Mouse (Mus musculus): ENCODE results near the gene Zfp609. TPM values are rescaled to one million over a fixed set of nuclear protein-coding genes. Genes with fewer than 3 reads are reported as not detected.

The Zfp609 gene
- polyA plus RNA-seq, 1 experiment from 2014 or later, result 8.5 TPM

GRCm38 (mm10) chr9:65743809-65744170 is 83.6 kb downstream of the Zfp609 start:
- Histone ChIP-seq H3K9me3 (replicated peaks) (no peaks in the 10 kb centered on the region), H3K36me3 (0 out of 2 replicates have a peak, but pooled peaks cover 5% of the 10 kb centered on the region), H3K27me3 (no peaks in the 10 kb centered on the region), H3K4me3 (replicated peaks) (no peak overlapping the region), H3K4me2 (replicated peaks) (no peak overlapping the region), H3K4me1 (peaks cover 24% of the 10 kb centered on the region), H3K9ac (no peak overlapping the region), H3K27ac (replicated peaks) (no peak overlapping the region)
- no peak for ATAC-seq (ENCODE audit: insufficient number of reproducible peaks, low FRiP score, low TSS enrichment, low read depth)

- no peaks in the 10 kb centered on the region for H3K27me3 ChIP-seq
- H3K27ac ChIP-seq (replicated peaks), result no peak overlapping the region
- H3K36me3 ChIP-seq, result 0 out of 2 replicates have a peak, but pooled peaks cover 5% of the 10 kb centered on the region
- no peak overlapping the region for H3K4me2 ChIP-seq (replicated peaks)
- peaks cover 24% of the 10 kb centered on the region for H3K4me1 ChIP-seq
- no peak overlapping the region for H3K4me3 ChIP-seq (replicated peaks)
- H3K9ac ChIP-seq, result no peak overlapping the region
- no peaks in the 10 kb centered on the region for H3K9me3 ChIP-seq (replicated peaks)
- no peak for ATAC-seq (ENCODE audit: insufficient number of reproducible peaks, low FRiP score, low TSS enrichment, low read depth)
Observed at GRCm38 (mm10) chr9:65743322-65743721, 84.0 kb downstream of the Zfp609 start.

DNA sequence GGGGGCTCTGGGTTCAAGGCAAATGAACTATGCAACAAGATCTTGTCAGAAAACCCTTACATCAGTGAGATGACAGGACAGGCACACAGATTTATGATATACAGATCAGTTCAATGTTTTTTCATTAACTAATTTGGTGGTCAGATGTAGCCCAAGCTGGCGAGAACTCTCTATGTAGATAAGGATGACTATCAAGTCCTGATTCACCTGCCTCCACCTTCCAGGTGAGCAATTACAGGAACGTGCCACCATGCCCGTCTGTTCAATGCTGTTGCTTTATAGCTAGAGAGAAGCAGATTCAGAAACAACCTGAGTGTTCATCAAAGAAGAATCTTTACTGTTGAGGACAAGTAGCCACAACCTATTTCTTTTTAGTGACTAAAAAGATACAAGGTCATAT is 84.6 kb downstream of the Zfp609 start:
- H3K27ac ChIP-seq (replicated peaks), result no peak overlapping the region
- no peaks in the 10 kb centered on the region for H3K27me3 ChIP-seq
- ATAC-seq (ENCODE audit: insufficient number of reproducible peaks, low FRiP score, low TSS enrichment, low read depth), result no peak
- H3K36me3 ChIP-seq, result 0 out of 2 replicates have a peak, but pooled peaks cover 5% of the 10 kb centered on the region
- WGBS, result 82% methylated on average over 3 of the region's 3 CpGs
- H3K9ac ChIP-seq, result no peak overlapping the region
- H3K9me3 ChIP-seq (replicated peaks), result no peaks in the 10 kb centered on the region
- peaks cover 22% of the 10 kb centered on the region for H3K4me1 ChIP-seq
- no peak overlapping the region for H3K4me2 ChIP-seq (replicated peaks)
- no peak overlapping the region for H3K4me3 ChIP-seq (replicated peaks)

- Histone ChIP-seq H3K4me1 (peaks cover 22% of the 10 kb centered on the region), H3K27ac (replicated peaks) (no peak overlapping the region), H3K9me3 (replicated peaks) (no peaks in the 10 kb centered on the region), H3K4me2 (replicated peaks) (no peak overlapping the region), H3K4me3 (replicated peaks) (no peak overlapping the region), H3K36me3 (0 out of 2 replicates have a peak, but pooled peaks cover 5% of the 10 kb centered on the region), H3K9ac (no peak overlapping the region), H3K27me3 (no peaks in the 10 kb centered on the region)
- no peak for ATAC-seq (ENCODE audit: insufficient number of reproducible peaks, low FRiP score, low TSS enrichment, low read depth)
- WGBS, result 88% methylated on average over 14 of the region's 14 CpGs
Observed at GRCm38 (mm10) chr9:65741066-65741852, 86.1 kb downstream of the Zfp609 start.

DNA sequence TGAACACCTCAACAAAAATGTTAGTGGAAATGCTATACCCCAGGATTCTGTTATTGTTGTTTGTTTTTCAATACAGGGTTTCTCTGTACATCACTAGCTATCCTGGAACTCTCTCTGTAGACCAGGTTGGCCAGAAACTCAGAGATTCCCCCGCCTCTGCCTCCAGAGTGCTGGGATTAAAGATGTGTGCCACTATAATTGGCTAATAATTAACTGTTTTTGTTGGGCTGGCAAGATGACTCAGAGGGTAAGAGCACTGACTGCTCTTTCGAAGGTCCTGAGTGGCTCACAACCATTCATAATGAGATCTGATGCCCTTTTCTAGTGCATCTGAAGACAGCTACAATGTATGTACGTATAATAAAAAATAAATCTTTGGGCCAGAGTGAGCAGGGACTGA is 92.4 kb downstream of the Zfp609 start:
- no peak for ATAC-seq (ENCODE audit: insufficient number of reproducible peaks, low FRiP score, low TSS enrichment, low read depth)
- H3K27me3 ChIP-seq, result no peaks in the 10 kb centered on the region
- WGBS, result 90% methylated on average over 3 of the region's 3 CpGs

DNA sequence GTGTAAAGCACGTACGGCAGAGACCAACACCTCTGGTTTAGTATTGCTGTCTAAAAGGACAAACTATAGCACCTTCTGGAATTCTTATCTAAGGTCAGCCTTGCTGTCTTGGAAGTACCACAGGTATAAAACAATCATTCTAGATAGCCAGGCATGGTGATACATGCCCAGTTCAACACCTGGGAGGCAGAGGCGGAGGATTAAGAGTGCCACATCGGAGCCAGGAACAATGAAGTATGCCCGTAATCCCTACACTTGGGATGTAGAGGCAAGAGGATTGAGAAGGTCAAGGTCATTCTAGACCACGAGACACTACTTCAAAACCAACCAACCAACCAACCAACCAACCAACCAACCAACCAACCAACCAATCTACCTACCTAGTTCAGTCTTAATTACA is 98.8 kb downstream of the Zfp609 start:
- Histone ChIP-seq H3K27ac (replicated peaks) (no peak overlapping the region), H3K9ac (no peak overlapping the region), H3K9me3 (replicated peaks) (no peaks in the 10 kb centered on the region), H3K4me1 (peaks cover 15% of the 10 kb centered on the region), H3K4me3 (replicated peaks) (no peak overlapping the region), H3K27me3 (no peaks in the 10 kb centered on the region), H3K36me3 (peaks cover 5% of the 10 kb centered on the region; the same call in 1 of the 2 replicates), H3K4me2 (replicated peaks) (no peak overlapping the region)
- ATAC-seq (ENCODE audit: insufficient number of reproducible peaks, low FRiP score, low TSS enrichment, low read depth), result no peak
- 97% methylated on average over 6 of the region's 6 CpGs for WGBS

More for the DNA sequence above, 92.4 kb downstream of the Zfp609 start:
- Histone ChIP-seq H3K36me3 (peaks cover 9% of the 10 kb centered on the region; the same call in 1 of the 2 replicates), H3K4me1 (no peaks in the 10 kb centered on the region), H3K4me2 (replicated peaks) (no peak overlapping the region), H3K4me3 (replicated peaks) (no peak overlapping the region), H3K9me3 (replicated peaks) (no peaks in the 10 kb centered on the region), H3K27ac (replicated peaks) (no peak overlapping the region), H3K9ac (no peak overlapping the region)

GRCm38 (mm10) chr9:65727491-65727890 is 99.9 kb downstream of the Zfp609 start:
- H3K9me3 ChIP-seq (replicated peaks), result no peaks in the 10 kb centered on the region
- H3K27ac ChIP-seq (replicated peaks), result no peak overlapping the region
- no peak overlapping the region for H3K4me2 ChIP-seq (replicated peaks)
- 91% methylated on average over 4 of the region's 4 CpGs for WGBS
- peaks cover 5% of the 10 kb centered on the region; the same call in 1 of the 2 replicates for H3K36me3 ChIP-seq
- H3K27me3 ChIP-seq, result no peaks in the 10 kb centered on the region
- no peak overlapping the region for H3K4me3 ChIP-seq (replicated peaks)
- H3K4me1 ChIP-seq, result peaks cover 15% of the 10 kb centered on the region
- no peak for ATAC-seq (ENCODE audit: insufficient number of reproducible peaks, low FRiP score, low TSS enrichment, low read depth)
- H3K9ac ChIP-seq, result no peak overlapping the region

GRCm38 (mm10) chr9:65726431-65726830 is 100.9 kb downstream of the Zfp609 start:
- Histone ChIP-seq H3K4me1 (peaks cover 22% of the 10 kb centered on the region), H3K36me3 (peaks cover 5% of the 10 kb centered on the region; the same call in 1 of the 2 replicates), H3K9me3 (replicated peaks) (no peaks in the 10 kb centered on the region), H3K4me2 (replicated peaks) (no peak overlapping the region), H3K27ac (replicated peaks) (no peak overlapping the region), H3K4me3 (replicated peaks) (no peak overlapping the region), H3K27me3 (no peaks in the 10 kb centered on the region), H3K9ac (no peak overlapping the region)
- WGBS, result 91% methylated on average over 3 of the region's 3 CpGs
- no peak for ATAC-seq (ENCODE audit: insufficient number of reproducible peaks, low FRiP score, low TSS enrichment, low read depth)

- ATAC-seq (ENCODE audit: insufficient number of reproducible peaks, low FRiP score, low TSS enrichment, low read depth), result no peak
- H3K4me2 ChIP-seq (replicated peaks), result no peak overlapping the region
- no peak overlapping the region for H3K9ac ChIP-seq
- no peaks in the 10 kb centered on the region for H3K27me3 ChIP-seq
- WGBS, result 51% methylated on average over 4 of the region's 4 CpGs
- no peaks in the 10 kb centered on the region for H3K36me3 ChIP-seq
- no peaks in the 10 kb centered on the region for H3K9me3 ChIP-seq (replicated peaks)
- H3K27ac ChIP-seq (replicated peaks), result peak overlapping the region; percentile 71
- no peak overlapping the region for H3K4me3 ChIP-seq (replicated peaks)
- H3K4me1 ChIP-seq, result peaks cover 27% of the 10 kb centered on the region
Observed at GRCm38 (mm10) chr9:65725291-65725622, 102.1 kb downstream of the Zfp609 start.

DNA sequence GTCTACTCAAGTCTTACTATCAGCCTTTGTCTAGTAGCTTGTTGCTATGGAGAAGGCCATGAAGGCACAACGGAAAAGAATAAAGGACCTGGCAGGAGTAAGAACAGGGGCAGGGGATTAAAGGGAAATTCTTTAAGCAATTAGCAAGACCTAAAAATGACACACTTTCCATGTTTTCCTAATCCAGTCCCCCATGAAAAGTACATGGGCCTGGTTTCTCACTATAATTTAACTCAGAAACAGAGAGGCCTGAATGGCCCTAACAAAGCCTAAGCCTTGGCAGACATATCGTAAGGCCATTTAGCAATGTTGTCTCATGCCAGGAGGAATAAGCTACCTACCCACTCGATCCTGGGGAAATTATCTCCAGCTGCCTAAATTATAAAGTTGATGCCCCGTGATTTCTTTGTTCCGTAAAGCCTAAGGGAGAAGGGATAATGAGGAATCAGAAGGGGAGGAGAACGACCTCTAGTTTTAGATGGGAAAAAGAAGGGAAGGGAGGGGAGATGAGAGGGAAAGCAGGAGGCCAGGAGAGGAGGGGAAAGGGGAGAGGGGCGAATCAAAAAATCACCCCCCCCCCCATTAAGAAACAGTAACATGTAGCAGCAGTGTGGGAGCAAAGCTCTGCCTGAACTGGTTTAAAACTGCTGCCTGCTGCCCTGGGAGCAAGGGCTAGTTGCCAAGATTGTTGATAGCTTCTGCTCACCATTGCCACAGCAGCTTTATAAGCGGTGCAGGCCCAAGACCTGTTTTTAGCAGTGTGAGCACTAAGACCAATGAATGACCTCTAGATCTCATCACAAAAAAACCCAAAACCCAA is 102.7 kb downstream of the Zfp609 start:
- Histone ChIP-seq H3K4me3 (replicated peaks) (no peak overlapping the region), H3K9me3 (replicated peaks) (no peaks in the 10 kb centered on the region), H3K9ac (no peak overlapping the region), H3K4me1 (peaks cover 27% of the 10 kb centered on the region), H3K4me2 (replicated peaks) (no peak overlapping the region), H3K27me3 (no peaks in the 10 kb centered on the region), H3K27ac (replicated peaks) (peak overlapping the region; percentile 71), H3K36me3 (no peaks in the 10 kb centered on the region)
- 28% methylated on average over 8 of the region's 8 CpGs for WGBS
- ATAC-seq (ENCODE audit: insufficient number of reproducible peaks, low FRiP score, low TSS enrichment, low read depth), result no peak

DNA sequence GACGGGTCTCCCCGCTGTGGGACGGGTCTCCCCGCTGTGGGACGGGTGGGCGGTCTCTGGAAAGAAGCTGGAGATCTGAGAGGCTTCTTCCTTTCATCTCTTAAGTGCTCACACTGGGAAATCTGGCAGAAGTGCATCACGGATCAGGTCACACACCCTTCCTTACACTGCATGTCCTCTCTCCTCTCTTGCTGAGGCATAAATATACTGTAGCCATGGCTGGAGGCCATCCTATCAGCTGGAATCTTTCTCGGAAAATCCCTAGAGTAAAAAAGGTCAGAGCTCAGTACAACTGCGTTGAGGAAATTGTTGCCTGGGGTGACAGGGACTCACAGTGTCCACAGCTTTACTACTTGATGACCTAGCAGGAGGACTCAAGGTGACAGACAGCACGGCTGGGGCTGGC is 106.2 kb downstream of the Zfp609 start:
- Histone ChIP-seq H3K36me3 (no peaks in the 10 kb centered on the region), H3K4me1 (peaks cover 27% of the 10 kb centered on the region), H3K4me2 (replicated peaks) (no peak overlapping the region), H3K27me3 (no peaks in the 10 kb centered on the region), H3K9me3 (replicated peaks) (no peaks in the 10 kb centered on the region), H3K9ac (no peak overlapping the region), H3K27ac (replicated peaks) (no peak overlapping the region), H3K4me3 (replicated peaks) (no peak overlapping the region)
- no peak for ATAC-seq (ENCODE audit: insufficient number of reproducible peaks, low FRiP score, low TSS enrichment, low read depth)
- 62% methylated on average over 10 of the region's 10 CpGs for WGBS

Data from embryonic facial prominence, embryonic 15.5 days (tissue).